Mouse (Mus musculus): Measurements from ENCODE around the gene Mia. TPM values are rescaled to one million over a fixed set of nuclear protein-coding genes. Genes with fewer than 3 reads are reported as not detected.

The Mia gene
- polyA plus RNA-seq, 2 experiments: 0.52 to 0.67 TPM

DNA sequence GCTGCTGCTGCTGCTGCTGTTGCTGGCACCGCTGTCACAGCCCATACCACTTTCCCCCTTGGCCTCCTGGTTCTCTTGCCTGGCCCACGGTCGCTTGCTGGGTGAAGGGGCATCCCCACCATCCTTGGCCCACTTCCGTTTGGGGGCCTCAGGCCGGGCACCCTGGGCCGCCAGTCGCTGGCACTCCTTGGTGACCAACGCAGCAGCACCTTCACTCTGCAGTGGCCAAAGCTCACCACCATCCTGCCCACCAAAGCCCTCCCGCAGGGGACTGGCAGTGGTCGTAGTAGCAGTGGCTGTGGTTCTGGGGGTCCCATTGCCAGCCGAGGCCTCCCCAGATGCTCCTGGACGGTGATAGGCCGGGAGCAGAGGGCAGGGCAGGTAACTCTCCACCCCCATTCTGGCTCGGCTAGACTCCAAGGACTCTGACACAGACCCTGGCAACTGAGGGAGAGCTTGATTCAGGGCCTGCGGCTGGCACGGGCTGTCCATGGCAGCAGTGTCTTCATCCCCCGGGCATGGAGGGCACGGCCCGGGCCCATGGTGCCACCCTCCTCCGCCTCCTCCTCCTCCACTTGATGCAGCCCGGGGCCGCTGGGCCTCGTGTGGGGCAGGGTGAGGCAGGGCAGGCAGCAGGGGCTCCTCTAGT, 15.8 kb downstream of the Mia start:
- H3K4me1 ChIP-seq (replicated peaks; ENCODE audit: control insufficient read depth in 2 of 2, insufficient read depth in 2 of 2, low read length in 1 of 2): peaks cover 0 to 18% of the 10 kb centered on the region in 2 experiments; a peak in 3 of 4 replicates
- H3K36me3 ChIP-seq (replicated peaks; ENCODE audit: control insufficient read depth, insufficient read depth, low read depth): no peaks in the 10 kb centered on the region
- WGBS (ENCODE audit: insufficient replicate concordance): 79% methylated on average over 23 of the region's 23 CpGs
- no peak for DNase-seq (ENCODE audit: low read depth in 3 of 3, low spot score in 3 of 3)
- peak overlapping the region; percentile 78 for H3K4me2 ChIP-seq (ENCODE audit: low read depth)
- TF ChIP-seq CTCF (IDR thresholded peaks at IDR 0.05; ENCODE audit: low read depth): no peak
- TF ChIP-seq EP300 (IDR thresholded peaks at IDR 0.05; ENCODE audit: low read depth): no peak
- H3K9me3 ChIP-seq (ENCODE audit: control insufficient read depth, low read length): no peaks in the 10 kb centered on the region
- no peaks in the 10 kb centered on the region for H3K27me3 ChIP-seq (ENCODE audit: control insufficient read depth, insufficient read depth, low read length)
- peak overlapping the region; percentile 74; the same call in 1 of the 2 replicates for H3K9ac ChIP-seq (replicated peaks)
- H3K27ac ChIP-seq: peak overlapping the region; percentile 53; the same call in 1 of the 2 replicates
- H3K4me3 ChIP-seq (ENCODE audit: insufficient read depth in 1 of 2, low read depth in 2 of 2, low read length in 2 of 2): peak overlapping the region; percentile 77 to 81; a peak in 3 of 4 replicates
- no peak for ATAC-seq (ENCODE audit: insufficient read depth)

DNA sequence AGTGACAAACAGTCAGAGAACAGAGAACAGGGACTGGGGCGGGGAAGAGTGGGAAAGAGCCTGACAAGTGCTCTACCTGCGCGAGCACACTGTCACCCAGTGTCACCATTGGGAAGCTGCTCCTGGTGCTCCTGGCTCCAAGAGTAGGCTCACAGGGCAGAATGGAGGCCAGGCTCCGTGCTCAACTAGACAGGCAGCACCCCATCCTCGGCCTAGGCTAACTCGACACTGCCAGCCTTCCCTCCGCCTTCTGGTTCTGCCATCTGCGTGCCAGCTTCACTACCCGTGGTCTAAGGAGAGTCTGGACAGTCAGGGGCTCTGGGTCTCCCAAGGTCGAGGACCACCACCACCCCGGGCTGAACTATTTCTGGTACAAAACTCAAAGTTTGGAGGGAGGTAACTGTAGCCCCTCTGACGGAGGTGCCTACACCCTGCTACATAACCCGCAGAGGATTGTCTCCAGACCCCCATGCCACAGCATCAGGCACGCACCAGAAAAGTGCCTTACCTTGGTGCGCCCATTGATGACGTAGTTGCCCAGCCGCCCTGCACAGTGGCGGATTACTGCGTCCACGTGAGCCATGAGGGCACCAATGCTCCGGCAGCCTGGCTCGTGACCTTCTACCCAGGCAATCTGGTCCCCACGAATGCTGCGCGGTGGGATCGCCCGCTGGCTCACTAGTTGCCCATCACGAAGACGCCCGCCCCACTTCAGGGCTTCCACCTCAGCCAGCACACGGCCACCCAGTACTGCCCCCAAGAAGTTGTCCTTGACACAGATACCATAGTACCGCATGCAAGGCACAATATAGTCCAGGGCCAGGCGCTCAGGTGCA, 16.6 kb downstream of the Mia start:
- H3K4me2 ChIP-seq (ENCODE audit: low read depth): peak overlapping the region; percentile 8; the same call in 1 of the 2 replicates
- H3K4me1 ChIP-seq (replicated peaks; ENCODE audit: control insufficient read depth in 2 of 2, insufficient read depth in 2 of 2, low read length in 1 of 2): peaks cover 0 to 19% of the 10 kb centered on the region in 2 experiments; a peak in 3 of 4 replicates
- no peak overlapping the region for H3K27ac ChIP-seq
- H3K4me3 ChIP-seq (ENCODE audit: insufficient read depth in 1 of 2, low read depth in 2 of 2, low read length in 2 of 2): no peak overlapping the region
- H3K27me3 ChIP-seq (ENCODE audit: control insufficient read depth, insufficient read depth, low read length): no peaks in the 10 kb centered on the region
- TF ChIP-seq CTCF (IDR thresholded peaks at IDR 0.05; ENCODE audit: low read depth) (no peak), EP300 (IDR thresholded peaks at IDR 0.05; ENCODE audit: low read depth) (no peak)
- WGBS (ENCODE audit: insufficient replicate concordance): 84% methylated on average over 33 of the region's 33 CpGs
- DNase-seq (ENCODE audit: low read depth in 3 of 3, low spot score in 3 of 3): no peak
- H3K36me3 ChIP-seq (replicated peaks; ENCODE audit: control insufficient read depth, insufficient read depth, low read depth): no peaks in the 10 kb centered on the region
- no peak for ATAC-seq (ENCODE audit: insufficient read depth)
- H3K9ac ChIP-seq (replicated peaks): no peak overlapping the region
- H3K9me3 ChIP-seq (ENCODE audit: control insufficient read depth, low read length): no peaks in the 10 kb centered on the region

DNA sequence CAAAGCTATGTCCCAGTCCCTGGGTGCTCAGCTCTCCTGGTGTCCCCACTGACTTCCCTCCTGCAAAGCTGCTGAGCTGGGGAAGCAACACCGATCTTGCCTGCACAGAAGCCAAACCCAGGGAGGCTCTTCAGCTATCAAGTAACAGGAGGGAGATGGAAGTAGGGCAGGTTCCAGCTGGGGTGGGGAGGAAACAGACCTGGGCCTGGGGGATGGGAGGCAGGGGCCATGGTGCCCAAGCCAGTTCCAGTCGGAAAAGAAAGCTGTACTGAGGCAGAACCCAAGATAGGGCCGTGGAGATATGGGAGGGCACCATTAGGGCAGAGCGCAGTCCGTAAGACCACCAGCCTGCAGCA, 17.5 kb downstream of the Mia start:
- DNase-seq (ENCODE audit: low read depth in 3 of 3, low spot score in 3 of 3) (no peak), ATAC-seq (ENCODE audit: insufficient read depth) (no peak)
- Histone ChIP-seq H3K9ac (replicated peaks) (no peak overlapping the region), H3K36me3 (replicated peaks; ENCODE audit: control insufficient read depth, insufficient read depth, low read depth) (peaks cover 2% of the 10 kb centered on the region), H3K4me1 (replicated peaks; ENCODE audit: control insufficient read depth in 2 of 2, insufficient read depth in 2 of 2, low read length in 1 of 2) (peaks cover 0 to 19% of the 10 kb centered on the region in 2 experiments; a peak in 3 of 4 replicates), H3K4me2 (ENCODE audit: low read depth) (no peak overlapping the region), H3K27ac (no peak overlapping the region), H3K27me3 (ENCODE audit: control insufficient read depth, insufficient read depth, low read length) (no peaks in the 10 kb centered on the region), H3K4me3 (ENCODE audit: insufficient read depth in 1 of 2, low read depth in 2 of 2, low read length in 2 of 2) (no peak overlapping the region), H3K9me3 (ENCODE audit: control insufficient read depth, low read length) (no peaks in the 10 kb centered on the region)
- WGBS (ENCODE audit: insufficient replicate concordance): 77% methylated on average over 5 of the region's 5 CpGs
- TF ChIP-seq CTCF (IDR thresholded peaks at IDR 0.05; ENCODE audit: low read depth) (no peak), EP300 (IDR thresholded peaks at IDR 0.05; ENCODE audit: low read depth) (no peak)

DNA sequence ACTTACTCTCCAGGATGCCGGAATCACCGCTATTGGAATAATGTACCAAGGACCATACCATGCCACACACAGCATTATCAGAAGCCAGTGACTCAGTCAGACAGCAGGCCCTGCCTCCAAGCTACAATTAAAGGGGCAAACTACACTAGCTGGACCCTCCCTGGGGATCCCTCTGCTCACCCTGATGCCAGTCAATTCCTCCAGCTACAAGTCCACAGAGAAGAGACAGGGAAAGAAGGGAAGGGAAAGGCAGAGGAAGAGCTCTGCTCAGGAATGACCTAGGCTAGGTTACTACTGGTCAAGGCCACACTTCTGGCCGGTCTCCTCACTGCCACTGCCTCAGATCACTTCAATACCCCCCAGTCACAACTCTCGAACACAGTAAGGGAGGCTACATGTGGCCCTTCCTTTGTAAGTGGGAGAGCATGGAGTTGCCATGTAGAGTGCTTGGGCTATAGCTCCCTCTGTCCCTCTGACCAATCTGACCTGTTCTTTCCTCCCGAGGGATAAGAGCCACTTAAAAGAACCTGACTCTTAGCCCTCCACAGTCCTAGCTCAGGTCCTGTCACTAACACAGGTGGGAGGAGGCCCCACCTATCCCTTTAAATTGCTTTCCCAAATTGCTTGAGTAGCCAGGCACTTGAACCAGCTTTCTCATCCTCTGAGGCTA, 18.0 kb downstream of the Mia start:
- H3K4me1 ChIP-seq (replicated peaks; ENCODE audit: control insufficient read depth in 2 of 2, insufficient read depth in 2 of 2, low read length in 1 of 2): peaks cover 0 to 16% of the 10 kb centered on the region in 2 experiments; a peak in 3 of 4 replicates
- H3K9ac ChIP-seq (replicated peaks): no peak overlapping the region

More for the DNA sequence above, 18.0 kb downstream of the Mia start:
- Histone ChIP-seq H3K4me2 (ENCODE audit: low read depth) (no peak overlapping the region), H3K9me3 (ENCODE audit: control insufficient read depth, low read length) (no peaks in the 10 kb centered on the region), H3K36me3 (replicated peaks; ENCODE audit: control insufficient read depth, insufficient read depth, low read depth) (peaks cover 4% of the 10 kb centered on the region), H3K27ac (no peak overlapping the region), H3K27me3 (ENCODE audit: control insufficient read depth, insufficient read depth, low read length) (no peaks in the 10 kb centered on the region), H3K4me3 (ENCODE audit: insufficient read depth in 1 of 2, low read depth in 2 of 2, low read length in 2 of 2) (no peak overlapping the region)
- DNase-seq (ENCODE audit: low read depth in 3 of 3, low spot score in 3 of 3): no peak
- no peak for ATAC-seq (ENCODE audit: insufficient read depth)
- WGBS (ENCODE audit: insufficient replicate concordance): 68% methylated on average over 5 of the region's 5 CpGs
- TF ChIP-seq CTCF (IDR thresholded peaks at IDR 0.05; ENCODE audit: low read depth) (no peak), EP300 (IDR thresholded peaks at IDR 0.05; ENCODE audit: low read depth) (no peak)
